Mouse (Mus musculus) T-helper 2 cell (primary cell): ENCODE measurements at regions not wholly inside any gene's neighbourhood (a gene's known extent, or its start where the extent isn't known, plus 50 kb on each side); places are given as distances from the start of the nearest gene placed in this dataset.

Experiments
- in situ Hi-C: fragments of 300-600 bp; cut with MboI, MseI; formaldehyde crosslinking; loops from one replicate; pipeline ENCODE4 v1.15.1; 2025; ENCODE audit warnings: high pct_unique_total_duplicates

GRCm38 (mm10) chrX:119497890-119498289 lies 429.1 kb upstream of the Pabpc5 start:
- in situ Hi-C loops: loop anchor here (10.0 kb wide), 1 partner anchor 1403 kb away; no protein-coding TSS in a partner anchor
